Mouse (Mus musculus) small intestine, adult 2 months (tissue): ENCODE results near the gene Dnah11.

Experiments used
- CTCF ChIP-seq: fragments of 200-500 bp; IDR thresholded peaks from 2 replicates; pipeline ENCODE4 v1.5.1; 2012; ENCODE audit warnings: low read depth, mild to moderate bottlenecking, control low read depth, inconsistent platforms, low read length, moderate library complexity, mixed read lengths; ENCODE audit not compliant: insufficient replicate concordance, insufficient read length; ENCODE audit errors: extremely low read depth
- POLR2A ChIP-seq: fragments of 200-500 bp; IDR thresholded peaks from 2 replicates; pipeline ENCODE4 v1.6.1; 2012; ENCODE audit warnings: low read depth, mild to moderate bottlenecking, control low read depth, inconsistent platforms, low read length, moderate library complexity

DNA sequence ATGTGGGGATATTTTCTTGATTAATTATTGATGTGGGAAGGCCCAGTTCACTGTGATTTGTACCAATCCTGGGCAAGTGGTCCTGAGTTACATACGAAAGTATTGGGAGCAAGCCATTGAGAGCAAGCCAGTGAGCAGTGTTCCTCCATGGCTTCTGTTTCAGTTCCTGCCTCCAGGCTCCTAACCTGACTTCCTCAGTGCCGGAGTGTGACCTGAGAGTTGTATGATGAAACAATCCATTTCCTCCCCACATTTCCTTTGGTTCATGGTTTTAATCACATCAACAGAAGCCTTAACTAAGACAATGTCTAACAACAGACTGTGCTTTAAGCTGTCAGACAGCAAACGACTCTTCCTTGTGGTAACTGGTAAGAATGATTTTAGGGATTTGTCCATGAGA lies 114.0 kb downstream of the Dnah11 start:
- no peak for TF ChIP-seq POLR2A
- no peak for TF ChIP-seq CTCF
